Mouse (Mus musculus): ENCODE data around the gene Hdhd3.

GRCm38 (mm10) chr4:62495946-62496345 lies 7.3 kb downstream of the Hdhd3 start:
- TF ChIP-seq POLR2A (IDR thresholded peaks at IDR 0.05; ENCODE audit: low read depth, low read length) = no peak
- no peak for TF ChIP-seq CTCF (IDR thresholded peaks at IDR 0.05; ENCODE audit: borderline replicate concordance, insufficient read depth, low read length)
